Mouse (Mus musculus) CH12.LX (cell line): ENCODE results near the gene Taf4. TPM values are rescaled to one million over a fixed set of nuclear protein-coding genes. Genes with fewer than 3 reads are reported as not detected.

Experiments
- DNase-seq: peaks from one replicate; pipeline ENCODE4 v3.0.0-alpha.2; 2013; ENCODE audit errors: extremely low read depth
- H3K27ac ChIP-seq: 2 replicates; pipeline ENCODE4 v1.5.1; 2012; ENCODE audit warnings: low read depth, mild to moderate bottlenecking, control low read depth, moderate library complexity; ENCODE audit not compliant: insufficient read depth
- H3K27me3 ChIP-seq: replicated peaks from 2 replicates; pipeline ENCODE3; 2012; ENCODE audit warnings: inconsistent platforms
- H3K36me3 ChIP-seq, 2 experiments: replicated peaks in 1 of 2; 2 replicates each; pipeline versions ENCODE3 to v1.6.1; 2012; ENCODE audit warnings: inconsistent platforms in 1 of 2, low read length in 1 of 2, mild to moderate bottlenecking in 1 of 2, mixed read lengths in 1 of 2, moderate library complexity in 1 of 2; ENCODE audit not compliant: control insufficient read depth in 1 of 2, insufficient read depth in 1 of 2
- H3K4me1 ChIP-seq, 2 experiments: 2 replicates each; pipeline ENCODE4 v1.6.1; 2012; ENCODE audit warnings: inconsistent platforms in 1 of 2, moderate library complexity in 1 of 2; ENCODE audit not compliant: insufficient read depth in 2 of 2, control insufficient read depth in 1 of 2
- H3K4me2 ChIP-seq: 2 replicates; pipeline ENCODE4 v1.6.1; 2012; ENCODE audit warnings: low read depth, mild to moderate bottlenecking, control low read depth; ENCODE audit not compliant: poor library complexity, insufficient read depth, severe bottlenecking
- H3K4me3 ChIP-seq, 3 experiments: fragments of 150-350 bp in 1 of 3; sonication (generic) in 1 of 3; replicated peaks in 1 of 3; 2 replicates each; pipeline versions ENCODE3 to v1.5.1; 2011 to 2012; ENCODE audit warnings: low read depth in 2 of 3, low read length in 2 of 3, mild to moderate bottlenecking in 2 of 3, moderate library complexity in 2 of 3, control low read depth in 1 of 3, improper control_type of control experiment in 1 of 3, inconsistent platforms in 1 of 3, mixed read lengths in 1 of 3; ENCODE audit not compliant: poor library complexity in 1 of 3
- H3K79me2 ChIP-seq: replicated peaks from 2 replicates; pipeline ENCODE4 v1.6.1; 2012; ENCODE audit warnings: mild to moderate bottlenecking, moderate library complexity; ENCODE audit not compliant: control insufficient read depth, poor library complexity, insufficient read depth, severe bottlenecking; ENCODE audit errors: extremely low read depth
- H3K9ac ChIP-seq: 2 replicates; pipeline ENCODE4 v1.6.1; 2012; ENCODE audit warnings: low read depth, mild to moderate bottlenecking, control low read depth, moderate library complexity; ENCODE audit not compliant: insufficient read depth
- H3K9me3 ChIP-seq: replicated peaks from 2 replicates; pipeline ENCODE3; 2012; ENCODE audit warnings: low read length, inconsistent platforms, mixed read lengths
- CHD1 ChIP-seq: IDR thresholded peaks from 2 replicates; pipeline ENCODE4 v1.6.1; 2012; ENCODE audit warnings: low read depth, low read length, improper control_type of control experiment, inconsistent platforms
- CHD2 ChIP-seq: IDR thresholded peaks from 2 replicates; pipeline ENCODE4 v1.6.1; 2011; ENCODE audit warnings: low read length, improper control_type of control experiment
- CTCF ChIP-seq, 2 experiments: IDR thresholded peaks in 1 of 2; conservative IDR thresholded peaks in 1 of 2; 2 replicates each; pipeline ENCODE4 v1.5.1; 2011 to 2012; ENCODE audit warnings: low read depth in 2 of 2, low read length in 2 of 2, improper control_type of control experiment in 1 of 2, inconsistent platforms in 1 of 2, mild to moderate bottlenecking in 1 of 2, moderate library complexity in 1 of 2
- E2F4 ChIP-seq: IDR thresholded peaks from 2 replicates; pipeline ENCODE4 v1.6.1; 2011; ENCODE audit warnings: low read depth, low read length, improper control_type of control experiment; ENCODE audit not compliant: insufficient replicate concordance
- ELF1 ChIP-seq: IDR thresholded peaks from 2 replicates; pipeline ENCODE4 v1.6.1; 2014; ENCODE audit warnings: low read depth, mild to moderate bottlenecking, inconsistent platforms, low read length, improper control_type of control experiment
- EP300 ChIP-seq: IDR thresholded peaks from 2 replicates; pipeline ENCODE4 v1.6.1; 2011; ENCODE audit warnings: low read length, improper control_type of control experiment
- ETS1 ChIP-seq: conservative IDR thresholded peaks from 2 replicates; pipeline ENCODE4 v1.6.1; 2012; ENCODE audit warnings: low read depth, mild to moderate bottlenecking, inconsistent platforms, low read length, improper control_type of control experiment, moderate library complexity
- GABPA ChIP-seq: IDR thresholded peaks from 2 replicates; pipeline ENCODE4 v1.6.1; 2012; ENCODE audit warnings: low read depth, low read length, improper control_type of control experiment, inconsistent platforms; ENCODE audit not compliant: insufficient replicate concordance
- JUND ChIP-seq: conservative IDR thresholded peaks from 2 replicates; pipeline ENCODE4 v1.6.1; 2011; ENCODE audit warnings: low read depth, low read length, improper control_type of control experiment
- KAT2A ChIP-seq: IDR thresholded peaks from 2 replicates; pipeline ENCODE4 v1.6.1; 2012; ENCODE audit warnings: low read length, improper control_type of control experiment, inconsistent platforms; ENCODE audit not compliant: insufficient replicate concordance
- MAFK ChIP-seq: IDR thresholded peaks from 2 replicates; pipeline ENCODE4 v1.6.1; 2011; ENCODE audit warnings: low read length, improper control_type of control experiment; ENCODE audit not compliant: insufficient replicate concordance
- MAZ ChIP-seq: IDR thresholded peaks from 2 replicates; pipeline ENCODE4 v1.6.1; 2012; ENCODE audit warnings: low read depth, mild to moderate bottlenecking, inconsistent platforms, low read length, improper control_type of control experiment, moderate library complexity
- MXI1 ChIP-seq: IDR thresholded peaks from 2 replicates; pipeline ENCODE4 v1.6.1; 2011; ENCODE audit warnings: mild to moderate bottlenecking, low read depth, low read length, improper control_type of control experiment
- NELFE ChIP-seq: IDR thresholded peaks from 2 replicates; pipeline ENCODE4 v1.6.1; 2011; ENCODE audit warnings: low read depth, low read length, improper control_type of control experiment
- NRF1 ChIP-seq: IDR thresholded peaks from 2 replicates; pipeline ENCODE4 v1.6.1; 2014; ENCODE audit warnings: low read depth, mild to moderate bottlenecking, inconsistent platforms, low read length, improper control_type of control experiment, moderate library complexity
- POLR2A ChIP-seq: IDR thresholded peaks from 2 replicates; pipeline ENCODE4 v1.6.1; 2011; ENCODE audit warnings: low read depth, mild to moderate bottlenecking, improper control_type of control experiment, low read length
- POLR2AphosphoS2 ChIP-seq: IDR thresholded peaks from 2 replicates; pipeline ENCODE4 v1.6.1; 2011; ENCODE audit warnings: low read depth, low read length, improper control_type of control experiment
- RCOR1 ChIP-seq: conservative IDR thresholded peaks from 2 replicates; pipeline ENCODE4 v1.6.1; 2012; ENCODE audit warnings: low read depth, mild to moderate bottlenecking, inconsistent platforms, low read length, improper control_type of control experiment
- SIN3A ChIP-seq: IDR thresholded peaks from 2 replicates; pipeline ENCODE4 v1.6.1; 2012; ENCODE audit warnings: low read length, improper control_type of control experiment, inconsistent platforms
- TBP ChIP-seq: conservative IDR thresholded peaks from 2 replicates; pipeline ENCODE4 v1.6.1; 2011; ENCODE audit warnings: low read depth, low read length, improper control_type of control experiment
- UBTF ChIP-seq: IDR thresholded peaks from 2 replicates; pipeline ENCODE4 v1.6.1; 2012; ENCODE audit warnings: low read depth, mild to moderate bottlenecking, inconsistent platforms, low read length, improper control_type of control experiment, moderate library complexity
- USF2 ChIP-seq: conservative IDR thresholded peaks from 2 replicates; pipeline ENCODE4 v1.6.1; 2011; ENCODE audit warnings: low read depth, low read length, improper control_type of control experiment
- ZC3H11A ChIP-seq: IDR thresholded peaks from 2 replicates; pipeline ENCODE4 v1.6.1; 2012; ENCODE audit warnings: low read depth, mild to moderate bottlenecking, inconsistent platforms, low read length, improper control_type of control experiment
- ZMIZ1 ChIP-seq: IDR thresholded peaks from 2 replicates; pipeline ENCODE4 v1.6.1; 2012; ENCODE audit warnings: low read depth, mild to moderate bottlenecking, inconsistent platforms, low read length, improper control_type of control experiment
- ZNF384 ChIP-seq: IDR thresholded peaks from 2 replicates; pipeline ENCODE4 v1.6.1; 2012; ENCODE audit warnings: low read depth, low read length, improper control_type of control experiment, inconsistent platforms
- dilution Hi-C: fragments of 300-500 bp; cut with MboI; formaldehyde crosslinking; loops from 2 replicates; pipeline ENCODE4 v1.14.3; 2020; ENCODE audit warnings: low sequenced_read_pairs; ENCODE audit not compliant: extremely low pct_unique_long_range_greater_than_20kb, extremely low pct_ligation_motif_present
- in situ Hi-C: fragments of 300-500 bp; cut with MboI; formaldehyde crosslinking; loops from 3 replicates; pipeline ENCODE4 v1.14.3; 2019; ENCODE audit warnings: low sequenced_read_pairs, low pct_ligation_motif_present, low pct_unique_long_range_greater_than_20kb, mixed read lengths
- polyA plus RNA-seq: library from polyadenylated mRNA; unstranded; fragments of >175 nt; gene quantifications from 2 replicates; pipeline ENCODE4 v1.2.1, GENCODE M21; 2012; ENCODE audit warnings: low read depth; ENCODE audit not compliant: insufficient read length
- total RNA-seq, 2 experiments: library from RNA; depleted of rRNA; stranded (reverse); fragments of 300-350 nt in 1 of 2; fragments of >200 nt in 1 of 2; gene quantifications; 2 replicates each; pipeline ENCODE4 v1.2.3; 2012 to 2014

Taf4 gene
- total and polyA plus RNA-seq, 3 experiments: 3.0 to 14.5 (median 5.5) TPM

DNA sequence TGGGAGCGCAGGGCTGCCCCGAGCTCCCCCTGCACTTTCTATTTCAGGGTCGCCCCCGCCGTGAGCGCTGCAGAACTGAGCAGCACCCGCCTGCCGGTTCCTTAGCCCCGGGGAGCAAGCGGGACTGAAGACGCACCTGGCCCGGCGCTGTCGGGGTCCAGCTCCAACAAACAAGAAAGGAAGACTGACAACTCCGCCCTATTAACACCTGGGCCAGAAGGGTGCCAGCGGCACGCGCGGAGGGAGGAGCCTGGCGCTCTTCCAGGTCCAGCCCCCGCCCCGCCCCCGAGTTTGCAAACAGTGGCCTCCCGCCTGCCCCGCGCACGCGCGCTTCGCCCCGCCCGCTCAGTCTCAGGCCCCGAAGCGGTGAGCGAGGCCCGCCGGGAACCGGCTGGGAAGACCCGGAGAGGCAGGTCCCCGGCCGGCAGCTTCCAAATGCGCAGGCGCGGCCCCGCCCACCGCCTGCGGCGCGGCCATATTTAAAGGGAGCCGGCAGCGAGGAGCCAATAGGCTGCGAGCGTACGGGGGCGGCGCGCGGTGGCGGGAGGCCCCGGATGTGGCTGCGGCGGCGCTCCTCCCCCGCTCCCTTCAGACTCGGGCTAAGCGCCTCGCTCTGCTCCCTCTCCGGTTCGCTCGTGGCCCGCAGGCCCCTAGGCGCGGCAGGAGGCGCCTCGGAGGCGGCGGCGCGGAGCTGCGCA lies 48.1 kb upstream of the Taf4 start, which contains the start of gene Lsm14b (continued):
- TF ChIP-seq POLR2A (peak; percentile 82), NELFE (peak; percentile 88), MAZ (peak; percentile 68), EP300 (no peak), USF2 (no peak), UBTF (no peak), CTCF (conservative IDR thresholded peaks at IDR 0.05 in 1 of 2, IDR thresholded peaks at IDR 0.05 in 1 of 2; ENCODE audit: low read depth in 2 of 2, low read length in 2 of 2) (no peak), MXI1 (peak; percentile 52), JUND (no peak), CHD1 (no peak), KAT2A (no peak), ELF1 (peak; percentile 75), ETS1 (peak; percentile 43), ZNF384 (no peak), MAFK (0 out of 2 replicates have a peak, but pooled peaks have one; percentile 7), POLR2AphosphoS2 (0 out of 2 replicates have a peak, but pooled peaks have one; percentile 54), SIN3A (peak; percentile 89; the same call in 1 of the 2 replicates), TBP (0 out of 2 replicates have a peak, but pooled peaks have one; percentile 28), NRF1 (peak; percentile 96)

DNA sequence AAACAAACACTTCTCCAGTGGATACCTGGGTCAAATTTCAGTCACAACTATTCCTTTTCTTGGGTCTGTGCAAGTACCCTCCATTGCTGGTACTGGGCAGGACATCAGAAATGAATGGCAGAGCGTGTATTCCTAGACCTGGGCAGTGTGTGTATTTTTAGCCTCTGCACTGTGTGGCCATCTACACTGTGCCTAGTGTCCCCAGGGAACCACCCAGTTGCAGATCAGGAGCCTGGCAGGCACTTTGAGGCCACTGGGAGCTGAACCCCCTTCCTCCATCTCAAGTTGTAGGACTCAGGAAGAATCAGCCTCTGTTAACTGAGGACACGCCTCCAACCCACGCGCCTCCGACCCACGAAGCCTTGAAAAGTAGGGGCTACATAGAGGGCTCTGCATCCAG lies 46.3 kb upstream of the Taf4 start:
- Histone ChIP-seq H3K36me3 (peaks cover 2 to 14% of the 10 kb centered on the region in 2 experiments), H3K27ac (no peak overlapping the region), H3K4me3 (no peak overlapping the region), H3K9me3 (no peaks in the 10 kb centered on the region), H3K4me2 (no peak overlapping the region), H3K9ac (no peak overlapping the region), H3K27me3 (peaks cover 59% of the 10 kb centered on the region), H3K4me1 (peaks cover 8 to 28% of the 10 kb centered on the region in 2 experiments), H3K79me2 (0 out of 2 replicates have a peak, but pooled peaks cover 5% of the 10 kb centered on the region)
- no peak for DNase-seq
- dilution Hi-C loops: no loop called here
- in situ Hi-C loops: no loop called here
- no peak for TF ChIP-seq GABPA
- TF ChIP-seq UBTF: no peak
- TF ChIP-seq ZMIZ1: no peak
- no peak for TF ChIP-seq POLR2AphosphoS2
- no peak for TF ChIP-seq CHD2
- no peak for TF ChIP-seq E2F4
- TF ChIP-seq JUND: no peak
- TF ChIP-seq RCOR1: no peak
- no peak for TF ChIP-seq ZC3H11A
